Mouse (Mus musculus) erythroblast, embryonic 14.5 days (primary cell): Measurements from ENCODE around the gene Olfr791.

ENCODE experiments used
- GATA1 ChIP-seq: IDR thresholded peaks from 2 replicates; pipeline ENCODE4 v1.6.1; 2012; ENCODE audit warnings: low read length, inconsistent platforms, mixed read lengths
- TAL1 ChIP-seq: IDR thresholded peaks from 3 replicates; pipeline ENCODE4 v1.6.1; 2012; ENCODE audit warnings: low read length, inconsistent platforms, mixed read lengths

DNA sequence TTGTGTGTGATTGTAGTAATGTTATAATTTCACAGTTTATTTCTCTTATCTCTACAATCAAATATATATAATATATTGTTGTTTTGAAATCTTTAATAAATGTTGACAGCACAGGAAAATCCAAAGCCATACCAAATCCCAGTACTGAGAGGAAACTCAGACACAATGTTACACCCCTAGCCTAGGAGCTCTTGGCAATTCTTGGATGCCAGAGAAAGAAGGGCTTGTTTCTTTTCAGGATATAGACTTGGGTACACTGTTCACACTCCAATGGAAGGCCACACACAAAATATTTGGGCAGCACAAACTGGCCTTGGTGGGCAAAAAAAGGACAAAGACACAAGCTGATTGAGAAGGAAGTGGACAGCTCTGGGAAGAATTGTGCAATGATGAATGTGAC, 47.9 kb upstream of the Olfr791 start:
- no peak for TF ChIP-seq GATA1
- no peak for TF ChIP-seq TAL1
